Mouse (Mus musculus) embryonic facial prominence, embryonic 13.5 days (tissue): ENCODE results near the gene Ppm1h. TPM values are rescaled to one million over a fixed set of nuclear protein-coding genes. Genes with fewer than 3 reads are reported as not detected.

ENCODE experiments used
- ATAC-seq: fragments of 200-750 bp; cut with Nextera tagmentation; 2 replicates; pipeline ENCODE4 v1.8.0; 2017; ENCODE audit warnings: low read depth; ENCODE audit not compliant: insufficient number of reproducible peaks, insufficient read depth, low FRiP score, low TSS enrichment
- H3K27ac ChIP-seq: fragments of 300-500 bp; sonication (generic); 2 replicates; pipeline ENCODE4 v1.5.1; 2015; ENCODE audit warnings: moderate library complexity, mild to moderate bottlenecking, inconsistent platforms
- H3K27me3 ChIP-seq: fragments of 300-500 bp; sonication (generic); 2 replicates; pipeline ENCODE4 v1.6.1; 2015; ENCODE audit warnings: mild to moderate bottlenecking, inconsistent platforms
- H3K36me3 ChIP-seq: fragments of 300-500 bp; sonication (generic); 2 replicates; pipeline ENCODE4 v1.6.1; 2015; ENCODE audit warnings: mild to moderate bottlenecking, inconsistent platforms
- H3K4me1 ChIP-seq: fragments of 300-500 bp; sonication (generic); 2 replicates; pipeline ENCODE4 v1.6.1; 2015; ENCODE audit warnings: inconsistent platforms
- H3K4me2 ChIP-seq: fragments of 300-500 bp; sonication (generic); 2 replicates; pipeline ENCODE4 v1.6.1; 2015; ENCODE audit warnings: moderate library complexity, mild to moderate bottlenecking, inconsistent platforms
- H3K4me3 ChIP-seq: fragments of 300-500 bp; sonication (generic); 2 replicates; pipeline ENCODE4 v1.5.1; 2015; ENCODE audit warnings: mild to moderate bottlenecking, inconsistent platforms
- H3K9ac ChIP-seq: fragments of 300-500 bp; sonication (generic); 2 replicates; pipeline ENCODE4 v1.6.1; 2015; ENCODE audit warnings: mild to moderate bottlenecking, inconsistent platforms
- H3K9me3 ChIP-seq: fragments of 300-500 bp; sonication (generic); 2 replicates; pipeline ENCODE4 v1.6.1; 2016; ENCODE audit warnings: inconsistent platforms
- WGBS: fragments of 180-500 bp; shearing (Covaris S2); methylation state at CpG from one replicate; pipeline ENCODE4 v1.1.7; 2015; ENCODE audit warnings: mixed read lengths; 5-methylcytosine and 5-hydroxymethylcytosine counted together
- polyA plus RNA-seq: library from polyadenylated mRNA; unstranded; fragments of >200 nt; fragmentation: Nextera tagmentation; extraction: Ambion mirVana; gene quantifications from 2 replicates; pipeline ENCODE4 v1.2.1, GENCODE M21; 2015

The Ppm1h gene
- polyA plus RNA-seq, 1 experiment from 2014 or later, result 4.0 TPM

DNA sequence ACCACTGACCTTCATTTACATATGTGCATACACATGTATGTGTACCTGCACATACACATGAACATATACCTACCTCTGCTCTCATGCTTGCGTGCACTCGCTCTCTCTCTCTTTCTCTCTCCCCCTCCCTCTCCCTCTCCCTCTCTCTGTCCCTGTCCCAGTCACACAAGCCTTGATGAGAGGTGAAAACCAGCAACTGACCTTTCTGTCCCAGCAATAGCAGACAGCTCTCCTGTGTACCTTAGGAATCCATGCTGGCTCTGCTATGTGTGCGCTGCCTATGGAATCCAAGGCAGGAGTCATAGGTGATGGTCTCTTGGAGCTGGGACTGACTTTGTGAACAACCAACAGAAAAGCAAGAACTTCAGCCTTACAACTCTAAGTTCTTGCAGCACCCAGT is 53.6 kb downstream of the Ppm1h start:
- no peak for ATAC-seq
- WGBS, result 99% methylated on average over 3 of the region's 3 CpGs
- no peaks in the 10 kb centered on the region for H3K27me3 ChIP-seq
- H3K9ac ChIP-seq, result no peak overlapping the region
- H3K4me3 ChIP-seq, result no peak overlapping the region
- no peak overlapping the region for H3K27ac ChIP-seq
- no peaks in the 10 kb centered on the region; the same call in 1 of the 2 replicates for H3K4me1 ChIP-seq
- no peak overlapping the region for H3K4me2 ChIP-seq
- H3K36me3 ChIP-seq, result no peaks in the 10 kb centered on the region
- no peaks in the 10 kb centered on the region for H3K9me3 ChIP-seq

DNA sequence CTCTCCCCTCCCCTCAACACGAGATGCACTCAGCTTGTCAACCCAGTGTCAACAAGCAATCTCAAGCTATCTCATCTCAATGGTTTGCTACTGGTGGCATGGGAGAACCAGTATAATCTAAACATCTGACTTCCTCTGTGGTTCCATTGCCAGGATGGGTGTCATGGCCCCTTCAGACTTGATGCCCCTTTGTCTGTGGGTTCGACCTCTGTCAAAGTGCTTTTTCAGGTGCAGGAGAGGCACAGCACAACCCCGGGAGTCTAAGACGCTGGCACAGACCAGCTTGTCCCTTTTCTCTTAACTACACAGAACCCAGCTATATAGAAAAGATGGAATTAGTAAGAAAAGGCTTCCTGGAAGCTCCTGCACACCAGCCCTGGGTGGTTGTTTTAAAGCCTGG is 56.0 kb downstream of the Ppm1h start:
- Histone ChIP-seq H3K27me3 (no peaks in the 10 kb centered on the region), H3K4me2 (no peak overlapping the region), H3K4me1 (no peaks in the 10 kb centered on the region; the same call in 1 of the 2 replicates), H3K9ac (no peak overlapping the region), H3K36me3 (no peaks in the 10 kb centered on the region), H3K9me3 (no peaks in the 10 kb centered on the region), H3K27ac (no peak overlapping the region), H3K4me3 (no peak overlapping the region)
- no peak for ATAC-seq
- 90% methylated on average over 4 of the region's 4 CpGs for WGBS

- no peaks in the 10 kb centered on the region for H3K9me3 ChIP-seq
- no peak overlapping the region for H3K4me2 ChIP-seq
- H3K27me3 ChIP-seq, result no peaks in the 10 kb centered on the region
- no peak for ATAC-seq
- 90% methylated on average over 7 of the region's 7 CpGs for WGBS
- H3K36me3 ChIP-seq, result no peaks in the 10 kb centered on the region
- no peak overlapping the region for H3K9ac ChIP-seq
- no peak overlapping the region for H3K27ac ChIP-seq
- peaks cover 4% of the 10 kb centered on the region; the same call in 1 of the 2 replicates for H3K4me1 ChIP-seq
- H3K4me3 ChIP-seq, result no peak overlapping the region
Measured at GRCm38 (mm10) chr10:122735284-122735784, 56.8 kb downstream of the Ppm1h start.

DNA sequence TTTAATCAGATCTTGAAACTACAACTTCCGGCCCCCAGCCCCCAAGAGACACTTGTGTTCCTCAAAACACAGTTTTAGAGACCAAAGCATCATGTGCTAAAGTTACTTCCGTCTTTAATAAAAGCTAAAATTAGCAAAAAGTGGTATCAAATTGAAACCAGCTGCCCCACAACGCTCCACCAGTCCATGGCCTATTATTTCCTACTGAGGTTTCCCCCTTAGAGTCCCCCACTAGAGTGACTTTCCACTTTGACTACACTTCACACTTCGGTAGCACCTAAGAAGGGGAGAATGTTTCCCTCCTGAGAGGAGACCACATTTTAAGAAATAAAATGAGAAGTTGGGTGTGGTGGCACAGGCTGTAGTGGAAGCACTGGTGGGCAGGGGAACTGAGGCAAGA is 58.3 kb downstream of the Ppm1h start:
- H3K9ac ChIP-seq, result no peak overlapping the region
- peaks cover 4% of the 10 kb centered on the region; the same call in 1 of the 2 replicates for H3K4me1 ChIP-seq
- H3K27ac ChIP-seq, result no peak overlapping the region
- no peaks in the 10 kb centered on the region for H3K36me3 ChIP-seq
- no peaks in the 10 kb centered on the region for H3K27me3 ChIP-seq
- H3K4me3 ChIP-seq, result no peak overlapping the region
- WGBS, result 31% methylated on average over 4 of the region's 4 CpGs
- no peaks in the 10 kb centered on the region for H3K9me3 ChIP-seq
- ATAC-seq, result no peak
- no peak overlapping the region for H3K4me2 ChIP-seq

DNA sequence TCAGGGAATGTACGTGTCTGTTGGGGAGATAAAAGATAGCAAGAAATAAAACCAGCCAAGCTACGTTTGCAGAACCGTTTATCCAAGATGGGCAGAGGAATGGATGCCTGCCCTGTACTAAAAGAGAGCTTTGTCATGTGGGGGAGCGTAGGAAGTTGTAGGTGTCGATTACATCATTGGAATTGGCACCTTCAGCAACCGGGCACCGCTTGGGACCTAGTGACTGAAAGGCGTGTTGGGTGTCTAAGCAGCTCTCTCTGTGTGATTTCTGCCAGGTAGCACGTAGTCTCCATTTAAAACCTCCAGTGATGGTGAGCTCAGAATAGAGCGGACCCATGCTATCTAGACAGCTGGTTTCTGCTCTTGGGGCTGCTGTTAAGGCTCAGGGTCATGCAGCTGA is 60.0 kb downstream of the Ppm1h start:
- Histone ChIP-seq H3K9me3 (no peaks in the 10 kb centered on the region), H3K4me2 (no peak overlapping the region), H3K27ac (no peak overlapping the region), H3K36me3 (no peaks in the 10 kb centered on the region), H3K9ac (no peak overlapping the region), H3K27me3 (no peaks in the 10 kb centered on the region), H3K4me3 (no peak overlapping the region), H3K4me1 (peaks cover 4% of the 10 kb centered on the region; the same call in 1 of the 2 replicates)
- 85% methylated on average over 10 of the region's 10 CpGs for WGBS
- no peak for ATAC-seq

- WGBS, result 84% methylated on average over 4 of the region's 4 CpGs
- Histone ChIP-seq H3K27me3 (no peaks in the 10 kb centered on the region), H3K9ac (no peak overlapping the region), H3K9me3 (no peaks in the 10 kb centered on the region), H3K36me3 (no peaks in the 10 kb centered on the region), H3K4me2 (no peak overlapping the region), H3K27ac (no peak overlapping the region), H3K4me3 (no peak overlapping the region), H3K4me1 (peaks cover 4% of the 10 kb centered on the region; the same call in 1 of the 2 replicates)
- ATAC-seq, result no peak
Measured at GRCm38 (mm10) chr10:122739037-122739436, 60.5 kb downstream of the Ppm1h start.

GRCm38 (mm10) chr10:122740117-122740516 is 61.6 kb downstream of the Ppm1h start:
- no peak overlapping the region for H3K9ac ChIP-seq
- H3K4me1 ChIP-seq, result peaks cover 4% of the 10 kb centered on the region; the same call in 1 of the 2 replicates
- H3K27ac ChIP-seq, result no peak overlapping the region
- H3K9me3 ChIP-seq, result no peaks in the 10 kb centered on the region
- H3K36me3 ChIP-seq, result no peaks in the 10 kb centered on the region
- no peak for ATAC-seq
- no peaks in the 10 kb centered on the region for H3K27me3 ChIP-seq
- 57% methylated on average over 4 of the region's 4 CpGs for WGBS
- H3K4me2 ChIP-seq, result no peak overlapping the region
- no peak overlapping the region for H3K4me3 ChIP-seq

DNA sequence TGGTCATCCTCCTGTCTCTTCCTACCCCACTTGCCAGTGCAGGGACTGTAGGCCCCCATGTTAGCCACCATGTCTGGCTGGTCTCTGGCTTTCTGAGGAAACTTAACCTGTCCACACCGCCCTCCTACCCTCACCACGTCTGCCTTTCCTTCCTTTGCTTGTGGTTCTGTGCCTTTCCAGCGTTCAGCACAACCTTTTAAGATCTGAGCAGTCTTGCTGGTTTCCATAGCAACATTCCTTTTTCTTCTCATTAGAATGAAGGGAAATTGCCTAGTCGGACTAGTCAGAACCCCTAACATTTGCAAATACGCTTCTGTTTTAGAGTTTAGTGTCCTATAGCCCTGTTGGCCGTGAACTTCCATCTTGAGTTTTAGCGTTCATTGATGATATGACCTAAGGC is 62.6 kb downstream of the Ppm1h start:
- Histone ChIP-seq H3K9me3 (no peaks in the 10 kb centered on the region), H3K9ac (no peak overlapping the region), H3K4me1 (peaks cover 4% of the 10 kb centered on the region; the same call in 1 of the 2 replicates), H3K4me2 (no peak overlapping the region), H3K27ac (no peak overlapping the region), H3K27me3 (no peaks in the 10 kb centered on the region), H3K36me3 (no peaks in the 10 kb centered on the region), H3K4me3 (no peak overlapping the region)
- WGBS, result 76% methylated on average over 7 of the region's 7 CpGs
- ATAC-seq, result no peak

GRCm38 (mm10) chr10:122742136-122742535 is 63.6 kb downstream of the Ppm1h start:
- H3K27me3 ChIP-seq, result no peaks in the 10 kb centered on the region
- H3K9me3 ChIP-seq, result no peaks in the 10 kb centered on the region
- no peak for ATAC-seq
- H3K4me1 ChIP-seq, result peaks cover 4% of the 10 kb centered on the region; the same call in 1 of the 2 replicates
- H3K4me2 ChIP-seq, result no peak overlapping the region
- H3K36me3 ChIP-seq, result no peaks in the 10 kb centered on the region
- no peak overlapping the region for H3K4me3 ChIP-seq
- no peak overlapping the region for H3K9ac ChIP-seq
- H3K27ac ChIP-seq, result no peak overlapping the region
- WGBS, result 57% methylated on average over 2 of the region's 2 CpGs

- no peak for ATAC-seq
- no peak overlapping the region for H3K4me3 ChIP-seq
- 80% methylated on average over 2 of the region's 2 CpGs for WGBS
Measured at GRCm38 (mm10) chr10:122743361-122743760, 64.8 kb downstream of the Ppm1h start.

DNA sequence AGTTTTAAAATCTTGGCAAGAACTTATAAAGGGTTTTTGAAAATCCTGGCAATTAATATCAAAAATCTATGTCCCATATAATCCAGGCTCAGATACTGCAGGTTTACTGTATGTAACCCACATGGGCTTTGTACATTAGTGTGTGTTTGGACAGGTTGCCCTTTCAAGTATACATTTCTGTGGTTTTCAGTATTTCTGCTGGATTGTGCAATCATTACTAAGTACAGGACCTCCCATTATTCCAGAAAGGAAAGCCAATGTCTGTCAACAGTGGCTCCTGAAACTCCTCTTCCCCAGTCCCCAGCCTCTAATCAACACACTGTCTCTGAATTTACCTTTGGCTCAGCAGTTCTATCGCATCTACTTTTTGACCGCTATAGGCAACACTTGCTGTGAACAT is 66.4 kb downstream of the Ppm1h start:
- H3K27ac ChIP-seq, result no peak overlapping the region
- WGBS, result over 99% methylated on average over 2 of the region's 2 CpGs
- no peaks in the 10 kb centered on the region for H3K9me3 ChIP-seq
- no peak overlapping the region for H3K9ac ChIP-seq
- no peaks in the 10 kb centered on the region for H3K36me3 ChIP-seq
- no peak for ATAC-seq
- no peak overlapping the region for H3K4me3 ChIP-seq
- no peaks in the 10 kb centered on the region for H3K27me3 ChIP-seq
- H3K4me1 ChIP-seq, result peaks cover 2% of the 10 kb centered on the region; the same call in 1 of the 2 replicates
- no peak overlapping the region for H3K4me2 ChIP-seq

More at GRCm38 (mm10) chr10:122743361-122743760, 64.8 kb downstream of the Ppm1h start:
- Histone ChIP-seq H3K27ac (no peak overlapping the region), H3K9ac (no peak overlapping the region), H3K36me3 (no peaks in the 10 kb centered on the region), H3K4me2 (no peak overlapping the region), H3K9me3 (no peaks in the 10 kb centered on the region), H3K4me1 (peaks cover 4% of the 10 kb centered on the region; the same call in 1 of the 2 replicates), H3K27me3 (no peaks in the 10 kb centered on the region)

- no peak for ATAC-seq
- H3K27me3 ChIP-seq, result no peaks in the 10 kb centered on the region
- WGBS, result 75% methylated on average over 7 of the region's 7 CpGs
Measured at GRCm38 (mm10) chr10:122746211-122746610, 67.6 kb downstream of the Ppm1h start.

More at GRCm38 (mm10) chr10:122746211-122746610, 67.6 kb downstream of the Ppm1h start:
- Histone ChIP-seq H3K27ac (no peak overlapping the region), H3K9ac (no peak overlapping the region), H3K4me1 (no peaks in the 10 kb centered on the region), H3K4me3 (no peak overlapping the region), H3K4me2 (no peak overlapping the region), H3K36me3 (no peaks in the 10 kb centered on the region), H3K9me3 (0 out of 2 replicates have a peak, but pooled peaks cover 4% of the 10 kb centered on the region)
